Mouse (Mus musculus): ENCODE data around the gene Ptprb. TPM values are rescaled to one million over a fixed set of nuclear protein-coding genes. Genes with fewer than 3 reads are reported as not detected.

Ptprb gene
- polyA plus RNA-seq, 1 experiment from 2014 or later, result 2.8 TPM

GRCm38 (mm10) chr10:116405011-116405410, 129.7 kb downstream of the Ptprb start:
- no peak overlapping the region for H3K4me2 ChIP-seq (replicated peaks; ENCODE audit: low read depth)
- no peaks in the 10 kb centered on the region for H3K4me1 ChIP-seq (replicated peaks; ENCODE audit: control insufficient read depth, insufficient read depth)
- TF ChIP-seq CTCF (IDR thresholded peaks at IDR 0.05; ENCODE audit: low read depth) (no peak), EP300 (optimal IDR thresholded peaks at IDR 0.05) (no peak)
- DNase-seq (ENCODE audit: low spot score), result no peak
- WGBS, result 90% methylated on average over 6 of the region's 6 CpGs
- H3K4me3 ChIP-seq (ENCODE audit: low read depth, low read length), result no peak overlapping the region
- H3K27me3 ChIP-seq (ENCODE audit: control insufficient read depth, insufficient read depth, low read length), result no peaks in the 10 kb centered on the region; the same call in 1 of the 2 replicates
- H3K9me3 ChIP-seq (ENCODE audit: control insufficient read depth, low read length), result no peaks in the 10 kb centered on the region
- no peak overlapping the region for H3K9ac ChIP-seq (ENCODE audit: low read length)
- H3K27ac ChIP-seq (replicated peaks), result no peak overlapping the region
- no peak for ATAC-seq (ENCODE audit: low FRiP score, low TSS enrichment)
- H3K36me3 ChIP-seq (ENCODE audit: control insufficient read depth, insufficient read depth, low read length), result no peaks in the 10 kb centered on the region

DNA sequence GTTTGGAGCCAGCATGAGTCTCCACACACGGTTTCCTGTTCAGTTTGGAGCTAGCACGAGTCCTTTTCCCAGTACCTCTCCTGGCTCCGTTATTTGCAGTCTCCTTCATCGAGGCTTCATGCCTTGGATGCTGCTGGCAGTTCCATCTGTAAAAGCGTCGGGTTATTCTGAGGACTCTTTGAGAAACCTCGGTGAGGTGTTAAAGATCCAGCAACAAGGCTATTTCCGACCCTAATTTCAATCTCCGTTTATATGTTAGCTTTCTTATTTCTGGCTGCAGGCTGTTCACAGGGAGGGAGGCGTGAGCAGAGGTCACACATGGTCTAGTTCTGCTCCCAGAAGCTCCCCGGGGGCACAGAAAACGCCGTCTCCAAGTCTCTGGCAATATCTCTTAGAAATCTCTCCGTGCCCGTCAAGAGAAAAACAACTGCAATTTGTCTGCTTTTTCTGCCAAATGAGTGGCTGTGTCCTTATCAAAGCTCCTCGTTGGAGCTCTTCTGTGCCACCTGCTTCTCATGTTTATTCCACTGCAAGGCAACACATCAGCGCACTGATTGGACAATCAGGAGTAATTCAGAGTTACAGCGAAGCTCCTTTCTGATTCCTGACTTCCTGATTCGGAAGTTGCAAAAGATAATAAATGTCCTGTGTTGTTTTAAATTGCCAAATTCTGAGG, 132.5 kb downstream of the Ptprb start:
- no peaks in the 10 kb centered on the region; the same call in 1 of the 2 replicates for H3K27me3 ChIP-seq (ENCODE audit: control insufficient read depth, insufficient read depth, low read length)
- no peaks in the 10 kb centered on the region for H3K4me1 ChIP-seq (replicated peaks; ENCODE audit: control insufficient read depth, insufficient read depth)
- no peak for DNase-seq (ENCODE audit: low spot score)
- H3K4me3 ChIP-seq (ENCODE audit: low read depth, low read length), result no peak overlapping the region
- no peak overlapping the region for H3K27ac ChIP-seq (replicated peaks)
- ATAC-seq (ENCODE audit: low FRiP score, low TSS enrichment), result no peak
- WGBS, result 60% methylated on average over 19 of the region's 19 CpGs
- H3K4me2 ChIP-seq (replicated peaks; ENCODE audit: low read depth), result no peak overlapping the region
- H3K36me3 ChIP-seq (ENCODE audit: control insufficient read depth, insufficient read depth, low read length), result no peaks in the 10 kb centered on the region
- TF ChIP-seq CTCF (IDR thresholded peaks at IDR 0.05; ENCODE audit: low read depth), result no peak
- TF ChIP-seq EP300 (optimal IDR thresholded peaks at IDR 0.05), result no peak
- no peaks in the 10 kb centered on the region for H3K9me3 ChIP-seq (ENCODE audit: control insufficient read depth, low read length)
- H3K9ac ChIP-seq (ENCODE audit: low read length), result no peak overlapping the region

DNA sequence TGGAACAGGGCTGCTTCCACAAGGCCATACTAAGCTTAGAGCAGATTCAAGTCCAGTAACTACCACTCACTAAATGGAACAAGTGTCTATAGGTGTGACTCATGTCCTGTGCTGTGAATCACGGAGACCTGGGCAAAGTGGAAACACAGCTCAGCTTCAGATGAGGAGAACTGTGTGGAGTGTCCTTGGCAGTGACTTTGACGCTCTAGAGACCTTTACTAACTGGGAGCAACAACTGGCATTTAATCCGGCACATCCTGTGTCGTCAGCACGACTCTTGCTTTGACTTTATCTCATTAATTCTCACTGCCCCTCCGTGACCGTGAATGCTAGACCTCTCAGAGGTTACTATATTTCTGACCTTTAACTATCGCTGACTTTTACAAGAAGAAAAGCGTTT, 135.5 kb downstream of the Ptprb start:
- no peak for TF ChIP-seq CTCF (IDR thresholded peaks at IDR 0.05; ENCODE audit: low read depth)
- TF ChIP-seq EP300 (optimal IDR thresholded peaks at IDR 0.05), result no peak
- Histone ChIP-seq H3K9ac (ENCODE audit: low read length) (no peak overlapping the region), H3K4me3 (ENCODE audit: low read depth, low read length) (no peak overlapping the region), H3K9me3 (ENCODE audit: control insufficient read depth, low read length) (no peaks in the 10 kb centered on the region), H3K4me1 (replicated peaks; ENCODE audit: control insufficient read depth, insufficient read depth) (no peaks in the 10 kb centered on the region), H3K4me2 (replicated peaks; ENCODE audit: low read depth) (no peak overlapping the region), H3K36me3 (ENCODE audit: control insufficient read depth, insufficient read depth, low read length) (no peaks in the 10 kb centered on the region), H3K27ac (replicated peaks) (no peak overlapping the region), H3K27me3 (ENCODE audit: control insufficient read depth, insufficient read depth, low read length) (no peaks in the 10 kb centered on the region; the same call in 1 of the 2 replicates)
- 42% methylated on average over 9 of the region's 9 CpGs for WGBS
- no peak for ATAC-seq (ENCODE audit: low FRiP score, low TSS enrichment)
- no peak for DNase-seq (ENCODE audit: low spot score)

GRCm38 (mm10) chr10:116416142-116416541, 140.8 kb downstream of the Ptprb start:
- Histone ChIP-seq H3K27me3 (ENCODE audit: control insufficient read depth, insufficient read depth, low read length) (no peaks in the 10 kb centered on the region), H3K9me3 (ENCODE audit: control insufficient read depth, low read length) (no peaks in the 10 kb centered on the region), H3K4me3 (ENCODE audit: low read depth, low read length) (no peak overlapping the region), H3K9ac (ENCODE audit: low read length) (no peak overlapping the region), H3K27ac (replicated peaks) (no peak overlapping the region), H3K4me2 (replicated peaks; ENCODE audit: low read depth) (no peak overlapping the region), H3K36me3 (ENCODE audit: control insufficient read depth, insufficient read depth, low read length) (no peaks in the 10 kb centered on the region), H3K4me1 (replicated peaks; ENCODE audit: control insufficient read depth, insufficient read depth) (no peaks in the 10 kb centered on the region)
- no peak for DNase-seq (ENCODE audit: low spot score)
- no peak for ATAC-seq (ENCODE audit: low FRiP score, low TSS enrichment)
- 77% methylated on average over 6 of the region's 6 CpGs for WGBS
- TF ChIP-seq CTCF (IDR thresholded peaks at IDR 0.05; ENCODE audit: low read depth) (no peak), EP300 (optimal IDR thresholded peaks at IDR 0.05) (no peak)

DNA sequence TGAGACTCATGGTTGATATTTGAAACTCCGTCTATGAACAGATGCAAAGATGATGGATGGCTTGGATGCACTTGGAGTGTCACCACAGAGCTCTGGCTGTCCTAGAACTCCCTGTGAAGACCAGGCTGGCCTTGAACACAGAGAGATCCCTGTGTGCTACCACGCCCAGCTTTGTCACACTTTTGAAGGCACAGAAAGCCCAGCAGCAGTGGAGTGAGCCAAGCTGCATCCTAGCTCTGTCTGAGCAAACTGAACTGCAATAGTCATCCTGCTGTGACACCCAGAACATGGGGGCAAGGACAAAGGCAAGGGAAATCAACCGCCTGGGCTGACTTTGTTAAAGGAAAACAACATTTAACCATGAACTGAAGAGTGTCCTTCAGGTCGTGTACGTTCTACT, 141.4 kb downstream of the Ptprb start:
- WGBS, result 66% methylated on average over 5 of the region's 5 CpGs
- Histone ChIP-seq H3K9ac (ENCODE audit: low read length) (no peak overlapping the region), H3K36me3 (ENCODE audit: control insufficient read depth, insufficient read depth, low read length) (no peaks in the 10 kb centered on the region), H3K4me1 (replicated peaks; ENCODE audit: control insufficient read depth, insufficient read depth) (no peaks in the 10 kb centered on the region), H3K27ac (replicated peaks) (no peak overlapping the region), H3K9me3 (ENCODE audit: control insufficient read depth, low read length) (no peaks in the 10 kb centered on the region), H3K4me2 (replicated peaks; ENCODE audit: low read depth) (no peak overlapping the region), H3K27me3 (ENCODE audit: control insufficient read depth, insufficient read depth, low read length) (no peaks in the 10 kb centered on the region), H3K4me3 (ENCODE audit: low read depth, low read length) (no peak overlapping the region)
- no peak for TF ChIP-seq EP300 (optimal IDR thresholded peaks at IDR 0.05)
- TF ChIP-seq CTCF (IDR thresholded peaks at IDR 0.05; ENCODE audit: low read depth), result no peak
- no peak for DNase-seq (ENCODE audit: low spot score)
- no peak for ATAC-seq (ENCODE audit: low FRiP score, low TSS enrichment)

DNA sequence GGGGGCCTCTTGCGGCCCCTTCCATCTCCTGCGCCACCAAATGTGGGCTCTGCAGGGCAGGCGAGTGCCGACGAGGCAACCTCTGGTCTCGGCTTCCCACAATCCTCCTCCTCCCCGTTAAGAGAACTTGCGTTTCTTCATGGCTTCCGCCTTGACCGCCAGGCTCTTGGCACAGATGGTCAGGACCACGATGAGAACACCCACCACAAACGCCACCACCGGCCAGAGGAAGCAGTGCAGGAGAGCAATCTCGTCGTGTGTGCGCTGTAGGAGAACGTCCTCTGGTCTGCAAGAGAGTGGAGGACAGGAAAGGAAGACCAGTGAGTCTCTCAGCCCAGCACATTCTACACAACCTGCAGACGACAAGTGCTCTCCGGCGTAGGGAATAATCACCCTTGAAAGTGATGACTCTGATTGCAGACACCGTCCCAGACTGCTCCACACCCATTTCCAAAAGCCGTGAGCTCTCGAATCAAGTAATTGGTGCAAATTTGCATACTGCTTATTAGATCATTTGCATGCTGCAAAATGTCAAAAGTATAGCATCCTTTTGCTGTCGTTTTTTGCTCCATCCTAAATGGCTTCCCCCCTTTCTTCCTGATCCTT, 142.9 kb downstream of the Ptprb start:
- Histone ChIP-seq H3K9ac (ENCODE audit: low read length) (no peak overlapping the region), H3K27ac (replicated peaks) (no peak overlapping the region), H3K4me3 (ENCODE audit: low read depth, low read length) (no peak overlapping the region), H3K27me3 (ENCODE audit: control insufficient read depth, insufficient read depth, low read length) (no peaks in the 10 kb centered on the region), H3K4me1 (replicated peaks; ENCODE audit: control insufficient read depth, insufficient read depth) (no peaks in the 10 kb centered on the region), H3K9me3 (ENCODE audit: control insufficient read depth, low read length) (no peaks in the 10 kb centered on the region), H3K36me3 (ENCODE audit: control insufficient read depth, insufficient read depth, low read length) (no peaks in the 10 kb centered on the region), H3K4me2 (replicated peaks; ENCODE audit: low read depth) (no peak overlapping the region)
- 68% methylated on average over 24 of the region's 24 CpGs for WGBS
- no peak for DNase-seq (ENCODE audit: low spot score)
- ATAC-seq (ENCODE audit: low FRiP score, low TSS enrichment), result no peak
- no peak for TF ChIP-seq EP300 (optimal IDR thresholded peaks at IDR 0.05)
- no peak for TF ChIP-seq CTCF (IDR thresholded peaks at IDR 0.05; ENCODE audit: low read depth)

Measured in stomach, postnatal 0 days (tissue).